Mouse (Mus musculus): ENCODE data around the gene Poc1b. TPM values are rescaled to one million over a fixed set of nuclear protein-coding genes. Genes with fewer than 3 reads are reported as not detected.

Poc1b gene
- polyA plus RNA-seq, 1 experiment: 0.49 TPM

- H3K9me3 ChIP-seq (ENCODE audit: control insufficient read depth, low read length): no peaks in the 10 kb centered on the region; the same call in 1 of the 2 replicates
- H3K36me3 ChIP-seq (ENCODE audit: control insufficient read depth): no peaks in the 10 kb centered on the region
- no peaks in the 10 kb centered on the region; the same call in 1 of the 2 replicates for H3K4me1 ChIP-seq (ENCODE audit: control insufficient read depth)
- H3K4me3 ChIP-seq (replicated peaks): no peak overlapping the region
- no peaks in the 10 kb centered on the region; the same call in 1 of the 2 replicates for H3K27me3 ChIP-seq (ENCODE audit: control insufficient read depth)
- TF ChIP-seq GATA1 (IDR thresholded peaks at IDR 0.05; ENCODE audit: low read length) (no peak), TAL1 (IDR thresholded peaks at IDR 0.05; ENCODE audit: low read length) (no peak)
Measured at GRCm38 (mm10) chr10:99235081-99235480, 128.2 kb downstream of the Poc1b start.

- Histone ChIP-seq H3K27me3 (ENCODE audit: control insufficient read depth) (no peaks in the 10 kb centered on the region; the same call in 1 of the 2 replicates), H3K9me3 (ENCODE audit: control insufficient read depth, low read length) (peaks cover 2% of the 10 kb centered on the region; the same call in 1 of the 2 replicates), H3K36me3 (ENCODE audit: control insufficient read depth) (no peaks in the 10 kb centered on the region), H3K4me3 (replicated peaks) (no peak overlapping the region), H3K4me1 (ENCODE audit: control insufficient read depth) (no peaks in the 10 kb centered on the region; the same call in 1 of the 2 replicates)
- TF ChIP-seq TAL1 (IDR thresholded peaks at IDR 0.05; ENCODE audit: low read length) (no peak), GATA1 (IDR thresholded peaks at IDR 0.05; ENCODE audit: low read length) (no peak)
Measured at GRCm38 (mm10) chr10:99237205-99237832, 130.5 kb downstream of the Poc1b start.

GRCm38 (mm10) chr10:99238537-99238936 is 131.7 kb downstream of the Poc1b start:
- Histone ChIP-seq H3K4me3 (replicated peaks) (no peak overlapping the region), H3K36me3 (ENCODE audit: control insufficient read depth) (no peaks in the 10 kb centered on the region), H3K27me3 (ENCODE audit: control insufficient read depth) (no peaks in the 10 kb centered on the region; the same call in 1 of the 2 replicates), H3K9me3 (ENCODE audit: control insufficient read depth, low read length) (peaks cover 2% of the 10 kb centered on the region; the same call in 1 of the 2 replicates), H3K4me1 (ENCODE audit: control insufficient read depth) (no peaks in the 10 kb centered on the region; the same call in 1 of the 2 replicates)
- TF ChIP-seq GATA1 (IDR thresholded peaks at IDR 0.05; ENCODE audit: low read length) (no peak), TAL1 (IDR thresholded peaks at IDR 0.05; ENCODE audit: low read length) (no peak)

- Histone ChIP-seq H3K4me3 (replicated peaks) (no peak overlapping the region), H3K9me3 (ENCODE audit: control insufficient read depth, low read length) (peaks cover 2% of the 10 kb centered on the region; the same call in 1 of the 2 replicates), H3K36me3 (ENCODE audit: control insufficient read depth) (no peaks in the 10 kb centered on the region), H3K4me1 (ENCODE audit: control insufficient read depth) (no peaks in the 10 kb centered on the region; the same call in 1 of the 2 replicates), H3K27me3 (ENCODE audit: control insufficient read depth) (no peaks in the 10 kb centered on the region; the same call in 1 of the 2 replicates)
- no peak for TF ChIP-seq TAL1 (IDR thresholded peaks at IDR 0.05; ENCODE audit: low read length)
- TF ChIP-seq GATA1 (IDR thresholded peaks at IDR 0.05; ENCODE audit: low read length): no peak
Measured at GRCm38 (mm10) chr10:99241284-99241828, 134.5 kb downstream of the Poc1b start.

- H3K9me3 ChIP-seq (ENCODE audit: control insufficient read depth, low read length): peaks cover 2% of the 10 kb centered on the region; the same call in 1 of the 2 replicates
- no peaks in the 10 kb centered on the region for H3K36me3 ChIP-seq (ENCODE audit: control insufficient read depth)
- H3K4me1 ChIP-seq (ENCODE audit: control insufficient read depth): no peaks in the 10 kb centered on the region; the same call in 1 of the 2 replicates
- H3K4me3 ChIP-seq (replicated peaks): no peak overlapping the region
- TF ChIP-seq GATA1 (IDR thresholded peaks at IDR 0.05; ENCODE audit: low read length) (no peak), TAL1 (IDR thresholded peaks at IDR 0.05; ENCODE audit: low read length) (no peak)
- no peaks in the 10 kb centered on the region; the same call in 1 of the 2 replicates for H3K27me3 ChIP-seq (ENCODE audit: control insufficient read depth)
Measured at GRCm38 (mm10) chr10:99241829-99242711, 135.2 kb downstream of the Poc1b start.

GRCm38 (mm10) chr10:99242721-99243120 is 135.9 kb downstream of the Poc1b start:
- H3K9me3 ChIP-seq (ENCODE audit: control insufficient read depth, low read length): 0 out of 2 replicates have a peak, but pooled peaks cover 2% of the 10 kb centered on the region
- H3K4me3 ChIP-seq (replicated peaks): no peak overlapping the region
- no peaks in the 10 kb centered on the region for H3K36me3 ChIP-seq (ENCODE audit: control insufficient read depth)
- no peaks in the 10 kb centered on the region for H3K4me1 ChIP-seq (ENCODE audit: control insufficient read depth)
- no peaks in the 10 kb centered on the region for H3K27me3 ChIP-seq (ENCODE audit: control insufficient read depth)
- TF ChIP-seq TAL1 (IDR thresholded peaks at IDR 0.05; ENCODE audit: low read length) (no peak), GATA1 (IDR thresholded peaks at IDR 0.05; ENCODE audit: low read length) (no peak)

- no peaks in the 10 kb centered on the region for H3K4me1 ChIP-seq (ENCODE audit: control insufficient read depth)
- no peak for TF ChIP-seq GATA1 (IDR thresholded peaks at IDR 0.05; ENCODE audit: low read length)
- TF ChIP-seq TAL1 (IDR thresholded peaks at IDR 0.05; ENCODE audit: low read length): no peak
- no peaks in the 10 kb centered on the region for H3K27me3 ChIP-seq (ENCODE audit: control insufficient read depth)
- H3K9me3 ChIP-seq (ENCODE audit: control insufficient read depth, low read length): 0 out of 2 replicates have a peak, but pooled peaks cover 2% of the 10 kb centered on the region
- no peak overlapping the region for H3K4me3 ChIP-seq (replicated peaks)
- H3K36me3 ChIP-seq (ENCODE audit: control insufficient read depth): no peaks in the 10 kb centered on the region
Measured at GRCm38 (mm10) chr10:99243907-99244489, 137.2 kb downstream of the Poc1b start.

- Histone ChIP-seq H3K9me3 (ENCODE audit: control insufficient read depth, low read length) (0 out of 2 replicates have a peak, but pooled peaks cover 2% of the 10 kb centered on the region), H3K27me3 (ENCODE audit: control insufficient read depth) (no peaks in the 10 kb centered on the region), H3K4me1 (ENCODE audit: control insufficient read depth) (no peaks in the 10 kb centered on the region), H3K4me3 (replicated peaks) (no peak overlapping the region), H3K36me3 (ENCODE audit: control insufficient read depth) (no peaks in the 10 kb centered on the region)
- TF ChIP-seq TAL1 (IDR thresholded peaks at IDR 0.05; ENCODE audit: low read length): no peak
- TF ChIP-seq GATA1 (IDR thresholded peaks at IDR 0.05; ENCODE audit: low read length): no peak
Measured at GRCm38 (mm10) chr10:99244655-99245260, 137.9 kb downstream of the Poc1b start.
